Mouse (Mus musculus) erythroblast, embryonic 14.5 days (primary cell): ENCODE data around the gene Ddx28.

ENCODE experiments used
- GATA1 ChIP-seq: IDR thresholded peaks from 2 replicates; pipeline ENCODE4 v1.6.1; 2012; ENCODE audit warnings: low read length, inconsistent platforms, mixed read lengths
- TAL1 ChIP-seq: IDR thresholded peaks from 3 replicates; pipeline ENCODE4 v1.6.1; 2012; ENCODE audit warnings: low read length, inconsistent platforms, mixed read lengths

DNA sequence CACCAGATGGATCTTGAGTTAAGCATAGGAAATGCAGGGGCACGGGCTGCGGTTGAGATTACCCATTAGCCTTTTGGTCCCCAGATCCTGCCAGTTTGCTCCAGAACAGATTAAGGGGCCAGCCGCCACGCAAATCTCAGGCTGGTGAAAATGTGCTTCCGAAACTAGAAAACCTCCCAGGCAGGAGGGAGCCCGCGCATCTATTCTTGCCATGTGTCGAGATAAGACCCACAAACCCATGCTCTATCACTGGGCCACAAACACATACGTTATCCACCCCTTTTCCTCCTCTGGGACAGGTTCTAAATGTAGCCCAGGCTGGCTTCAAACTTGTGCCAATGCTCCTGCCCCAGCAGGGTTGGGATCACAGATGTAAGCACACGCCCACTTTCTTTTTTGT lies 50.1 kb downstream of the Ddx28 start:
- TF ChIP-seq GATA1 (no peak), TAL1 (no peak)
